Mouse (Mus musculus): ENCODE measurements around the gene Olfr1336. TPM values are rescaled to one million over a fixed set of nuclear protein-coding genes. Genes with fewer than 3 reads are reported as not detected.
"Not testable (repeated sequence)": the region's sequence is repeated elsewhere in the genome, so short reads cannot be mapped to it uniquely, and the experiment has no call there.

Gene Olfr1336
- polyA plus RNA-seq, 1 experiment, result 0.01 TPM

- Histone ChIP-seq H3K4me1 (no peaks in the 10 kb centered on the region), H3K4me3 (replicated peaks) (no peak overlapping the region), H3K9me3 (peaks cover 7% of the 10 kb centered on the region; the same call in 1 of the 2 replicates), H3K27me3 (replicated peaks) (no peaks in the 10 kb centered on the region), H3K36me3 (replicated peaks; ENCODE audit: low read length) (no peaks in the 10 kb centered on the region)
- TF ChIP-seq FLI1 (IDR thresholded peaks at IDR 0.05; ENCODE audit: low read length) (no peak), GATA1 (IDR thresholded peaks at IDR 0.05; ENCODE audit: borderline replicate concordance, low read length) (no peak)
These were observed 431 bp downstream of the Olfr1336 start for GRCm38 (mm10) chr7:6456399-6456798.

DNA sequence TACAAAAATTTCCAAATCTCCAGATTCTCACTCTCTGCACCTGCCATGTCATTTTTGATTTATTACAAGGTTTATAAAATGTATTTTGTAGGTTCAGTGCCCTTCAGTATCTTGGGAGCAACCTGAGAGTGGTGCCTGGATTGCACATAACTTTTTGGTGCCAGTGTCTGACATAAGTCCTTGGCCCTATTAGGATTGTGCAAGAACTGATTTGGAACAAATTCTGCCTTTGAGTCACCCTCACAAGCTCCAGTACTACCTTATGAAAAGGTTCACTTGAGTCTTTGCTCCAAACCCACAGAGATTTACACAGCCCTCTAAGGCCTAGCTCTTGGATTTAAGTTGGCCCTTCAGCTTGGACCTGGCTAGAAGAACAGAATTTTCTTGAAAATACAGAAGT lies 11.0 kb downstream of the Olfr1336 start, which contains the start of gene Olfr1346:
Gene Olfr1346 (plus strand): TSS at position 151 of the 400 bp plus-strand sequence.
- H3K4me1 ChIP-seq, result no peaks in the 10 kb centered on the region
- no peaks in the 10 kb centered on the region for H3K27me3 ChIP-seq (replicated peaks)
- no peaks in the 10 kb centered on the region for H3K9me3 ChIP-seq
- H3K36me3 ChIP-seq (replicated peaks; ENCODE audit: low read length), result no peaks in the 10 kb centered on the region
- no peak within 1 kb of the TSS for H3K4me3 ChIP-seq (replicated peaks)
- no peak for TF ChIP-seq FLI1 (IDR thresholded peaks at IDR 0.05; ENCODE audit: low read length)
- no peak for TF ChIP-seq GATA1 (IDR thresholded peaks at IDR 0.05; ENCODE audit: borderline replicate concordance, low read length)

- not testable (repeated sequence) for H3K4me1 ChIP-seq; H3K4me3 ChIP-seq (replicated peaks); H3K36me3 ChIP-seq (replicated peaks; ENCODE audit: low read length); H3K27me3 ChIP-seq (replicated peaks)
- peaks cover 12% of the 10 kb centered on the region for H3K9me3 ChIP-seq
These were observed 21.7 kb downstream of the Olfr1336 start for GRCm38 (mm10) chr7:6477633-6478032.

GRCm38 (mm10) chr7:6486841-6487240 lies 30.9 kb downstream of the Olfr1336 start, which contains the start of gene Olfr5:
Gene Olfr5, minus strand, starts transcription at chr7:6486941.
- Histone ChIP-seq H3K27me3 (replicated peaks) (no peaks in the 10 kb centered on the region), H3K4me1 (no peaks in the 10 kb centered on the region), H3K9me3 (peaks cover 7% of the 10 kb centered on the region; the same call in 1 of the 2 replicates), H3K4me3 (replicated peaks) (no peak within 1 kb of the TSS), H3K36me3 (replicated peaks; ENCODE audit: low read length) (no peaks in the 10 kb centered on the region)
- TF ChIP-seq GATA1 (IDR thresholded peaks at IDR 0.05; ENCODE audit: borderline replicate concordance, low read length), result no peak
- TF ChIP-seq FLI1 (IDR thresholded peaks at IDR 0.05; ENCODE audit: low read length), result no peak

DNA sequence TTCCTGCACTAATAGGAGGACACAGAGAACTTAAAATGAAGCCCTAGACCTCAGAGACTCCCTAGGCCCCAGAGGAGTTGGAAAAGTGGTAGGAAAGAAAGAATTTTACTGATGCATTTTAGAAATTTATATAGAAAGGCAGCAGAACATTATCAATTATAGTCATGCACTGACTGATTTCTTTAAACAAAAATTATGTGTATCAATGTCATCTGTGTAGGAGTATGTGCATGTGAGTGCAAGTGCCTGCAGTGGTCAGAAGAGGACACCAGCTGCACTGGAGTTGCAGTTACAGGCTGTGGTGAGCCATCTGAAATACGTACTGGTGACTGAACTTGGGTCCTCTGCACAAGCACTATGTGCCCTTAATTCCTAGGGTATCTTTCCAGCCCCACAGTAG lies 43.7 kb downstream of the Olfr1336 start, which contains the start of gene Olfr1347:
Gene Olfr1347 (minus strand): TSS at position 101 of the 400 bp plus-strand sequence.
- Histone ChIP-seq H3K27me3 (replicated peaks) (no peaks in the 10 kb centered on the region), H3K36me3 (replicated peaks; ENCODE audit: low read length) (no peaks in the 10 kb centered on the region), H3K4me3 (replicated peaks) (no peak within 1 kb of the TSS), H3K9me3 (peaks cover 10% of the 10 kb centered on the region), H3K4me1 (no peaks in the 10 kb centered on the region)
- no peak for TF ChIP-seq GATA1 (IDR thresholded peaks at IDR 0.05; ENCODE audit: borderline replicate concordance, low read length)
- TF ChIP-seq FLI1 (IDR thresholded peaks at IDR 0.05; ENCODE audit: low read length), result no peak

DNA sequence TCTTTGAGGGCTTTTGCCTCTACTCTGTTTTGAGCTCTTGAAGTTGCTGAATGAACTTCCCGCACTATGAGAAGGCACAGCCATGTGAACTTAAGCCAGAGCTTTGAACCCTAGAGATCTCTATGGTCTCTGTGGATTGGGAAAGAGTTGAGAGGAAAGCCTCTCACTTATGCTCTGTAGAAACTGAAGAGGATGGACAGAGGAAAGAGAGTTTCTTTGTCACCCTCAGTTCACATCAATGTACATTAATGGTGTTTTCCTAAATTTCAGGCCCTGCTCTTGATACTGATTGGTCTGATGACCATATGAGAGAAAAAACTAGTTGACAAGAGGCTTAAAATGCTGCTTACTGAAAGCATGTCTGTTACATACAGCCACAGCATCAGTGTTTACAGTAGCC lies 52.7 kb downstream of the Olfr1336 start, which contains the start of gene Olfr1348:
Gene Olfr1348 (minus strand): TSS at position 101 of the 400 bp plus-strand sequence.
- TF ChIP-seq GATA1 (IDR thresholded peaks at IDR 0.05; ENCODE audit: borderline replicate concordance, low read length) (no peak), FLI1 (IDR thresholded peaks at IDR 0.05; ENCODE audit: low read length) (no peak)
- Histone ChIP-seq H3K36me3 (replicated peaks; ENCODE audit: low read length) (no peaks in the 10 kb centered on the region), H3K4me3 (replicated peaks) (no peak within 1 kb of the TSS), H3K27me3 (replicated peaks) (no peaks in the 10 kb centered on the region), H3K9me3 (peaks cover 5% of the 10 kb centered on the region; the same call in 1 of the 2 replicates), H3K4me1 (no peaks in the 10 kb centered on the region)

Other genes starting within 250 kb of the Olfr1336 start
- not detected in 2 replicates for gene Zscan5b, start 233.9 kb upstream of the Olfr1336 start, polyA plus RNA-seq (2012; ENCODE audit: insufficient read depth, low replicate concordance)
- gene Epp13, start 203.5 kb upstream of the Olfr1336 start, polyA plus RNA-seq (2012; ENCODE audit: insufficient read depth, low replicate concordance), result not detected in 2 replicates
- 0.63 TPM in 1 of 2 replicates, not detected in the other for gene Zfp667, start 169.6 kb upstream of the Olfr1336 start, polyA plus RNA-seq (2012; ENCODE audit: insufficient read depth, low replicate concordance)
- 1.2 TPM in 1 of 2 replicates, not detected in the other for gene Zfp583, start 124.9 kb upstream of the Olfr1336 start, polyA plus RNA-seq (2012; ENCODE audit: insufficient read depth, low replicate concordance)
- not detected in 2 replicates for gene Gm3854, start 112.4 kb upstream of the Olfr1336 start, polyA plus RNA-seq (2012; ENCODE audit: insufficient read depth, low replicate concordance)
- not detected in 2 replicates for gene Zfp78, start 92.9 kb upstream of the Olfr1336 start, polyA plus RNA-seq (2012; ENCODE audit: insufficient read depth, low replicate concordance)
- gene Zfp28, start 72.9 kb upstream of the Olfr1336 start, polyA plus RNA-seq (2012; ENCODE audit: insufficient read depth, low replicate concordance), result 0.20 TPM in 1 of 2 replicates, not detected in the other
- gene Smim17, start 57.5 kb upstream of the Olfr1336 start, polyA plus RNA-seq (2012; ENCODE audit: insufficient read depth, low replicate concordance), result not detected in 2 replicates
- not detected in 2 replicates for gene Gm20715, start 45.9 kb upstream of the Olfr1336 start, polyA plus RNA-seq (2012; ENCODE audit: insufficient read depth, low replicate concordance)
- gene Olfr1344, start 17.5 kb upstream of the Olfr1336 start, polyA plus RNA-seq (2012; ENCODE audit: insufficient read depth, low replicate concordance), result not detected in 2 replicates
- not detected in 2 replicates for gene Olfr1346, start 10.9 kb downstream of the Olfr1336 start, polyA plus RNA-seq (2012; ENCODE audit: insufficient read depth, low replicate concordance)
- gene Olfr5, start 30.8 kb downstream of the Olfr1336 start, polyA plus RNA-seq (2012; ENCODE audit: insufficient read depth, low replicate concordance), result not detected in 2 replicates
- gene Olfr1347, start 43.6 kb downstream of the Olfr1336 start, polyA plus RNA-seq (2012; ENCODE audit: insufficient read depth, low replicate concordance), result not detected in 2 replicates
- not detected in 2 replicates for gene Olfr1348, start 52.6 kb downstream of the Olfr1336 start, polyA plus RNA-seq (2012; ENCODE audit: insufficient read depth, low replicate concordance)
- 0.07 TPM in 1 of 2 replicates, not detected in the other for gene Olfr1349, start 66.8 kb downstream of the Olfr1336 start, polyA plus RNA-seq (2012; ENCODE audit: insufficient read depth, low replicate concordance)
- gene Olfr1350, start 108.7 kb downstream of the Olfr1336 start, polyA plus RNA-seq (2012; ENCODE audit: insufficient read depth, low replicate concordance), result not detected in 2 replicates
- gene Zim1, start 240.3 kb downstream of the Olfr1336 start, polyA plus RNA-seq (2012; ENCODE audit: insufficient read depth, low replicate concordance), result not detected in 2 replicates

All from megakaryocyte, embryonic 14.5 days (primary cell).